Mouse (Mus musculus) layer of hippocampus, postnatal 36 days (tissue): Measurements from ENCODE around the gene Cyb561d2. TPM values are rescaled to one million over a fixed set of nuclear protein-coding genes. Genes with fewer than 3 reads are reported as not detected.
"Not testable (repeated sequence)": the region's sequence is repeated elsewhere in the genome, so short reads cannot be mapped to it uniquely, and the experiment has no call there.

ENCODE experiments used
- DNase-seq, 2 experiments: peaks; one replicate each; pipeline ENCODE4 v3.0.0; 2022
- total RNA-seq, 2 experiments: library from RNA; stranded (reverse); gene quantifications; 2 replicates each; pipeline ENCODE4 v1.2.3; 2021

Gene Cyb561d2
- total RNA-seq, 2 experiments from 2014 or later: 15.1 to 18.2 TPM

DNA sequence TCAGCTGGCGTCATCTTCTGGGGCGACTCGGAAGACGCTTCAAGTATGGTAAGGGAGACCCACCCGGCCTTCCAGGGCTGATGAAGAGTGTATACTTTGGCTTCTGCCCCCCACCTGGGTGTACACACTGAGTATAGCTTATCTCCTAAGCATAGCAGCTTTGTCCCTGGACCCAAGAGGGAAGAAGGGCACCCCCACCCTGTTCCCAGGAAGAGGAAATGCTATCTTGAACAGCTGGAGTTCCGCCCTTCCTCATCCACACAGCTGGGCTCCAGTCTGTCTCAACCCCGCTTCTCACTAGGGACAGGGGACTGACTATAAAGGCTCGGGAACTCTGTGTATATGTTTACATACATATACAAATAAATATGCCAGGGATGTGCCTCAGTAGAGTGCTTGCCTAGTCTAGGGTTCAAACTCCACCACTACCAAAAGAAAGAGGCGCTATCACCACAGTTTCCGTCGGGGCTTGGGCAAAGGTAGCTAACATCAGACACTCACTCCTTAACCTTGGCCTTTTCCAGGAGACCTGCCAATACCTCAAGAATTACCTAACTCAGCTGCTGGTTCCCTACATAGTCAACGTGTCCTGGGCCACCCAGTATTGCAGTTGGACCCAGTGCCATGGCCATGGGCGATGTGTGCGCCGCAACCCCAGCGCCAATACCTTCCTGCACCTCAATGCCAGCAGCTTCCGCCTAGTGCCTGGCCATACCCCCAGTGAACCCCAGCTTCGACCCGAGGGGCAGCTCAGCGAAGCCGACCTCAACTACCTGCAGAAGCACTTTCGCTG lies 29.7 kb upstream of the Cyb561d2 start:
- no peak for DNase-seq

GRCm38 (mm10) chr9:107570845-107571244 lies 28.9 kb upstream of the Cyb561d2 start:
- no peak for DNase-seq

GRCm38 (mm10) chr9:107570016-107570415 lies 28.0 kb upstream of the Cyb561d2 start:
- DNase-seq: no peak

DNA sequence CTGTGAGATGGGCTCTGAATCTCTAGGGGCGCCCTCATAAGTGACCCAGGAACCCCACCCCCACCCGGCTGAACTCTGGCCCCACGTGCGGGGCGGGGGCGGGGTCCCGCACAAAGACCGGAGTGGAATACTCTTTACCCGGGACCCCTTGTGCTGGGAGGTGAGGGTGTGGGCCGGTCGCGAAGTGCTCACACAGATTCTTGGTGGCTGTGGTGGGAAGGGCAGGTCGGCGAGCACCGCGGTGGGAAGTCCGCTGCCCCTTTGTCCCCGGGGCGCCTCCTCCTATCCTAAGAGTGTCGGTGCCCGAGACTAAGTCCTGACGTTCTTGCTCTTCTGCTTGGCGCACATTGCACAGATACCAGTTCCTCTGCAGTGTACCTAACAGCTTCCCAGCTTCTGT lies 27.3 kb upstream of the Cyb561d2 start:
- DNase-seq: no peak

DNA sequence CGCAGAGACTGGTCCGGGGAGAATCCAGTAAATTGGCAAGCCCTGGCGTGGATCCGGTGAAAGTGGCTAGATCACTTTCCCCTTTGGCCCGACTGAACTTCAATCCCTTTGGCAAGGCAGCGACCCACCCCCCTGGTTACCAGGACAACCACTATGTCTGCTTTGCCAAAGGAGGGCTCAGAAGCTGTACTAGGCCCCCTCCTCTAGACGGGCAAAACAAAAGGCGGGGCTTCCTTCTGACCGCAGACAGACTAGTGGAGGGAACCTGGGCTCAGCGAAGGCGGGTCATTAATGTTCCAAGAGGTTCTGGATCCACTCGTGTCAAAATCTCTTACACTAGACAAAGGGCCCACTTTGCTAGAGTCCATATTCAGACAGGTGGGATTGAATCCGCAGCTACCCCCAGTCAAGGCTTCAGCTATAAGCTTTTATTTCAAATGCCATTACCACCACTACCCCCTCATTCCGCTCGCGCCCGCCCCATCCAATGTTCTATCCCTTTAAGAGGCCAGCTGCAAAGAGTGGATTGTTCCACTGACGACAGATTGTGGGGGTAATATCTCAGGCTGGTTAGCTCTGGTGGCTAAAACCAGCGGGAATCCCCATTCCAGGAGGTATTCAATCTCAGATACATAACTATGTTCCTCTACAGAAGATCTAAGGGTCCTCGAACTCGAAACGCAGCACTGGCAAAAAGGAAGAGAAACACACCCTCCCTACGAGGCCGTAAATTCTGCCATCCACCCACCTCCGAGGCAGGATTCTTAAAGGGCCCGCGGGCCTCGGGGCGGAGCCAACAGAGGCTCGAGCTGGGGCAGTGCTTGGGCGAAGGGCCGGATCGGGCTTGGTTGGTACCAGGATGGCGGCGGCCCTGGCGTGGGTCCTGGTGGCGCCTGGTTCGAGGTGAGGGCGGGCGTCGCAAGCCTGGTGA lies 26.6 kb upstream of the Cyb561d2 start:
- DNase-seq: peak; percentile 80 to 81

- no peak for DNase-seq
Measured at GRCm38 (mm10) chr9:107567702-107568319, 25.8 kb upstream of the Cyb561d2 start, which contains the start of gene Hyal2. Hyal2 (plus strand) TSS chr9:107567945.

- DNase-seq: no peak
Measured at GRCm38 (mm10) chr9:107566855-107567254, 24.9 kb upstream of the Cyb561d2 start.

DNA sequence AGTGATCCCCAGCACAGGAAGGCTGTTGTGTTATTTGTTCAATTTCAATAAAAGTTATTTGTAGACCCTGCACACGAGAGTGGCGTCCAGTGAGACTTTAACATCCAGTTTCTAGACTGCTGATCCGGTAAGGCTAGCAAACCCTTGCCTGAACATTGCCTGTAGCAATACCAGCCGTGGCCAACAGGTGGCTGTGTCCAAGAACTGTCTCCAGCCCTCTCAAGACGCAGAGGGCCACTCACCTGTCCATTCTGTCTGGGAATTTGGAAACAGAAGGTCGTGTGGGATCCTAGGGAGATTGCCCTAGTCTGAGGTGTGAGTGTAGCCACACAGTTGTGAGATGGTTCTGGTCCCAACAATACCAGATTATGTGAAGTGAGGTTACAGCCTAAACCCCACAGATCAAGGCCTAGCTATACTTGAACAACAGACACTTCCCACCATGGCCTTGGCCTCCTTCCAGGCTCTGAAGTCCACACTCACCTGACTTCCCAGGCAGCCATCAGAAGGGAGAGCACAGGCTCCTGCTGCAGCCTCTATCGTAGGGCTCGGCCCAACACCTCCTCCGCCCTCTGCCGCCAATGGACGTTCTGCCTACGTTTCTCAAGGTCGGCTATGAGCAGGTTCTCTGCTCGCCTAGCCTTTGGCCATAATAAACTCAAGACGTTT lies 24.2 kb upstream of the Cyb561d2 start:
- peak in 1 of 2 experiments; percentile 55 for DNase-seq

DNA sequence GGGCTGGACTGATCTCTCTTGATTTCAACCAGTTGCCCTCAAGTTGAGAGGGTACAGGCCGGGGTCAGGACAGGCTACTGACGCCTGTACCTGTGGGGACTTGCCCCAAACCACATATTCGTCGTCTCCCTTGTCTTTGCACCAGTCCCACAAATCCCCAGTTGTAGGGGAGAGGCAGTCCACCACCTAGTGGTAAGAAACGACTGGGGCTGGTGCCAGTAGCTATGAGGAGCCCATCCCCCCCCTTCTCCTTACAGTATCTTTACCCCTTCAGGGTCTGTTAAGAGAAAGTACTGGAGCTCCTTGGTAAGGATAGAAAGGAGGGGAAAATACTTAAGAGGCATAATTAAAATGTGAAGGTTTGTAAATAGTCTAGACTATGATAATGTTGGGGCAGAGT lies 23.6 kb upstream of the Cyb561d2 start:
- DNase-seq: not testable (repeated sequence)

DNA sequence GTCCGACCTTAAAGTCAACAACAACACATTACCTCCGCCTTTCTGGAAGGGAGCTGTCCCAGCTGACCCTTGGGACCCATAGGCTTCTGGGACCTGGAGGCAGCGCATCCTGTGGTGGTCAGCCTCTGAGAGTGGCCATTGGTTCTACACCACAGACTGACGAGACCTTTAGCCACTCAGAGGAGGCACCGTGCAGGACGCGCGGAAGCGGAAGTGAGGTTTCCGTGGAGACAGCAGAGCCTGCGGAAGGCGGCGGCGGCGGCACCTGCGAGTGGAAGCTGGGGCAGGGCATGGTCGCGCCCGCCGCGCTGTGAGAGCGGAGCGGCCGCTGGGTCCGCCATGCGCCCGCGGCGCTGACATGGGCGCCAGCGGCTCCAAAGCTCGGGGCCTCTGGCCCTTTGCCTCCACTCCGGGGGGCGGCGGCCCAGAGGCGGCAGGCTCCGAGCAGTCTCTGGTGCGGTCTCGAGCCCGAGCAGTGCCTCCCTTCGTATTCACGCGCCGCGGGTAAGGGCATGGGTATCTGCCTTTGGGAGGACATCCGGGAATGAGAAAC lies 21.1 kb upstream of the Cyb561d2 start, which contains the start of gene Tusc2:
Gene Tusc2 (plus strand): TSS at position 227 of the 553 bp plus-strand sequence.
- DNase-seq: peak; percentile 94 to 95

- no peak for DNase-seq
Measured at GRCm38 (mm10) chr9:107556346-107556745, 14.4 kb upstream of the Cyb561d2 start.

DNA sequence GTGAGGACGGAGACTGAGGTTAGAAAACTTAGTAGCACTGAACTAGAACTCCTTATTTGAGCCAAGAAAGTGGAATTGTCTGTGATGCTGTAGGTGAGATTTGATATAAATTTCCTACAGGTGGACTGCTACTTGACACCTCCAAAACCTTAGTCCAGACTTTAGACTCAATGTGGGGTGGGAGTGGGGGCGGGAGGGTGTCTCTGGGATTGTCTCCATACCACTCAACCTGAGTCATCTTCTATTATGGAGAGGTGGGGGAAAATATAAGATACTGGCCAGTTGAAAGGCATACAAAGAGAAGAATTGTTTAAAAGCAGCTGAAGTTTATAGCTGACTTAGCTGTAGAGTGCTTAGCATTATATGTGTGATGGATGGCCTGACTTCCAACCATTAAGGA lies 13.7 kb upstream of the Cyb561d2 start:
- DNase-seq: no peak

- DNase-seq: no peak
Measured at GRCm38 (mm10) chr9:107555031-107555457, 13.1 kb upstream of the Cyb561d2 start.

DNA sequence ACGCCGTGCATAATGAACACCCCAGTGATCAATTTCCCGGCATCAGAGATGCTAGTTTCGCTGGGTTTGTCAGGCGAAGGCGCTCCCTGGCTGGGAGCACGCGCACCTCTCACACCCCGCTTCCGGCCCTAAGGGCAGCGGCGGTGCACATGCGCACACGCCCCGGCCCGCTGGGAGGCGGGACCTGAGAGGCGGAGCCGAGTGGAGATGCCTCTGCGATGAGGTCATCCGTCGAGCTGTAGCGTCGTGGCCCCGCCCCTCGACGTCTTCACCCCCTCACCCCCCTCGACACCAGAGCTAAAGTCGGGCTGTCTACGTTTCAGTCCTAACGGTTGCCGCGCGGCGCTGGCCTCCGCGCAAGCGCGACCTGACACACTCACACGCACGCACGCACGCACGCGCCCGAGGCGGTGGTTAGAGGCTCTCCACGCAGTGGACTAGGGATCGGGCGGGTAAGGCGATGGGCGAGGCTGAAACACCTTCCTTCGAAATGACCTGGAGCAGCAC lies 12.4 kb upstream of the Cyb561d2 start:
- DNase-seq: peak; percentile 91

DNA sequence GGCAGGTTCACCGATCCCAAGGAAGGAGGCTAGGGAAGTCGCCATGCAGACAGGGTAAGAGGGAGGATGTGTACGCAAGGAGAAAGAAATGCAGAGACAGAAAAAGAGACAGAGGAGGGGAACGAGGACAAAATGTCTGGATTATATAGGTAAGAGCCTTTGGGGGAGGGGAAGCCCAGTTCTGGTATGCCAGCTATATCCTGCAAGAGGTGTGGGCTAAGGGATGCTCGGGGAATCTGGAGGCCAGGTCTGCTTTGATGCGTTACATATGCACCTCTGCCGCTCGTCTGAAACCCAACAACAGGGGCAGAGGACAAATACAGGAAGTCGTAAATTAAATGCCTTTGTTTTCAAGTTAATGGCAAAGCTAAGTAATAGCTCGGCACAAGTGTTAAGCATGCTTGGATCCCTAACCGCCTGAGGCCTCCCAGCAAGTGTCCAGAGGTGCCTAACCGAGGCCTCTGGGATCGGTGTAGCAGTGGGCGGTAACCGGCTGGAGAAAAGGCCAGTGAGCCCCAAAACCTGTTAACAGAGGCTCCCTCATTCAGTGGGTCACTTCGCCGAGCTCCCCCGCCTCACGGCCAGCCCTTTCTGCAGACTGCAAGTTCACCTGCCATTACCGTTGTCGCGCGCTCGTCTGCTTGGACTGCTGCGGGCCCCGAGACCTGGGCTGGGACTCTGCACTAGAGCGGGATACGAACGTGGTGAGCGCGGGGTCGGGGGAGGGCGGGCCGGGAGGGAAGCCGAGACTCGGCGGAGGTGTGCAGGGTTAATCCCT lies 11.7 kb upstream of the Cyb561d2 start:
- DNase-seq: no peak

GRCm38 (mm10) chr9:107552690-107553393 lies 10.8 kb upstream of the Cyb561d2 start:
- DNase-seq: no peak

- DNase-seq: no peak
Measured at GRCm38 (mm10) chr9:107551890-107552355, 9.9 kb upstream of the Cyb561d2 start.

- no peak for DNase-seq
Measured at GRCm38 (mm10) chr9:107551117-107551889, 9.3 kb upstream of the Cyb561d2 start, which contains the start of gene Rassf1. Rassf1 (plus strand) TSS chr9:107551555.
